In the genomic region with DNA sequence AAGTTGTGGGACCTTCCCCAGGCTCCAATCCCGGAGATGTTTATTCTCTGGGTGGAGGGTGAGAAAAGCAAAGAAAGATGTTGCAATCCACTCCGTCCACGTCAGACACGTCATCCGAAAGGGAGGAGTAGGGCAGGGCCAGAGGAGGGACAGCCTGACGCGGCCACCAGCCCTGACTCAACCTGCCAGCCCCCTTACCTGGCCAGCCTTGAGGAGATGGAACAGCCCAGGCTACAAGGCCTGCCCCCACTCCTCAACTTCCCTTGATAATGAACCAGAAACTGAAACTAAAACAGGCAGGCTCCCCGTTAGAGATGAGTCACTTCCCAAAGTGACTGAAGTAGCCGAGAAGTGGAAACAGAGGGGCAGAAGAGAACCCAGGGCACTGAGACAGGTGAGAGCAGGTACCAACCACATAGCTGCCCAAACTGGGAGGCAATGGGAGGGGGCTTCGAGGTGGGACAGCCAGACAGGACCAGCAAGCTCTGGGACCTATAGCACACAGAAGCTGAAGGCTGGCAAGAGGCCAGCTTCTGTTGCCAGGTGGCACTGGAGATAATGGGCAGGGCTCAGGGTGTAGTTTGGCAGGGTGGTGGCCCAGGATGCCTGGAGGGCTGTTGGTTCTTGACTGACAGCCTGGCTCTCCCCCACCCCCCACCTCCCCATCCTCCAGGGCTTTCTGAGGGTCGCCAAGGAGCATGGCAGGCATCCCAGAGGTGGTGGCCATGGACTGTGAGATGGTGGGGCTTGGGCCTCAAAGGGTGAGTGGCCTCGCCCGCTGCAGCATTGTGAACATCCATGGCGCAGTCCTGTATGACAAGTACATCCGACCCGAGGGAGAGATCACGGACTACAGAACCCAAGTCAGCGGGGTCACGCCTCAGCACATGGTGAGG, we compare ENCODE assay signal across 9 mouse cellular contexts. TPM values are rescaled to one million over a fixed set of nuclear protein-coding genes. Genes with fewer than 3 reads are reported as not detected.
DNase-seq lines count a peak whose midpoint lies in the region; ATAC-seq and TF ChIP-seq lines count a peak whose summit lies in the region.
"Had no signal": no experiment of that assay in that cellular context is flagged by ENCODE, and none has a peak within 500 bp of the region (broad histone marks: within the 10 kb centered on the region; RNA-seq: fewer than 3 reads in every experiment).

No protein-coding gene starts in this region.

- peak; percentile 67; the same call in 1 of the 2 replicates for TF ChIP-seq EP300 in CH12.LX (IDR thresholded peaks at IDR 0.05; ENCODE audit: low read length)

- H3K9ac ChIP-seq in forebrain, embryonic 16.5 days (replicated peaks; ENCODE audit: low read depth, low read length) = no peak overlapping the region
- no peak overlapping the region for H3K9ac ChIP-seq in forebrain, embryonic 11.5 days (ENCODE audit: low read length)
- peak overlapping the region; percentile 20 for H3K9ac ChIP-seq in CH12.LX (ENCODE audit: insufficient read depth, low read depth)
- H3K9ac ChIP-seq in embryonic facial prominence, embryonic 15.5 days = no peak overlapping the region
- H3K9ac ChIP-seq in intestine, embryonic 16.5 days (ENCODE audit: low read depth, low read length) = peak overlapping the region; percentile 52
- H3K9ac ChIP-seq: midbrain, embryonic 12.5 days had no signal

- no peak for TF ChIP-seq CTCF in CH12.LX (conservative IDR thresholded peaks at IDR 0.05 in 1 of 2, IDR thresholded peaks at IDR 0.05 in 1 of 2; ENCODE audit: low read depth in 2 of 2, low read length in 2 of 2)

- no peak overlapping the region for H3K27ac ChIP-seq in forebrain, embryonic 16.5 days (ENCODE audit: low read length)
- H3K27ac ChIP-seq in forebrain, embryonic 11.5 days (ENCODE audit: low read depth, low read length) = no peak overlapping the region
- peak overlapping the region; percentile 23 for H3K27ac ChIP-seq in CH12.LX (ENCODE audit: insufficient read depth, low read depth)
- peak overlapping the region; percentile 60; the same call in 1 of the 2 replicates for H3K27ac ChIP-seq in embryonic facial prominence, embryonic 15.5 days (replicated peaks)
- 0 out of 2 replicates have a peak overlapping the region, but pooled peaks have one; percentile 15 for H3K27ac ChIP-seq in intestine, embryonic 16.5 days (ENCODE audit: low read length)
- H3K27ac ChIP-seq: midbrain, embryonic 12.5 days had no signal

- no peak overlapping the region for H3K4me2 ChIP-seq in forebrain, embryonic 16.5 days (ENCODE audit: low read length)
- H3K4me2 ChIP-seq in forebrain, embryonic 11.5 days (ENCODE audit: low read depth, low read length, severe bottlenecking) = no peak overlapping the region
- H3K4me2 ChIP-seq in CH12.LX (ENCODE audit: insufficient read depth, low read depth, poor library complexity, severe bottlenecking) = peak overlapping the region; percentile 70
- H3K4me2 ChIP-seq in embryonic facial prominence, embryonic 15.5 days (replicated peaks) = peak overlapping the region; percentile 31
- H3K4me2 ChIP-seq in intestine, embryonic 16.5 days (ENCODE audit: low read depth, low read length) = peak overlapping the region; percentile 60
- H3K4me2 ChIP-seq: midbrain, embryonic 12.5 days had no signal

- dilution Hi-C loops in CH12.LX (cut with MboI; ENCODE audit: extremely low pct_ligation_motif_present, extremely low pct_unique_long_range_greater_than_20kb, low sequenced_read_pairs) = no loop called here

- H3K36me3 ChIP-seq in forebrain, embryonic 16.5 days (ENCODE audit: control insufficient read depth, insufficient read depth) = no peaks in the 10 kb centered on the region
- no peaks in the 10 kb centered on the region; the same call in 1 of the 2 replicates for H3K36me3 ChIP-seq in forebrain, embryonic 11.5 days (ENCODE audit: control insufficient read depth, insufficient read depth, low read length)
- peaks cover 13 to 32% of the 10 kb centered on the region in 2 experiments for H3K36me3 ChIP-seq in CH12.LX (replicated peaks in 1 of 2; ENCODE audit: control insufficient read depth in 1 of 2, insufficient read depth in 1 of 2, low read length in 1 of 2)
- no peaks in the 10 kb centered on the region for H3K36me3 ChIP-seq in embryonic facial prominence, embryonic 15.5 days
- no peaks in the 10 kb centered on the region for H3K36me3 ChIP-seq in intestine, embryonic 16.5 days (ENCODE audit: control insufficient read depth, insufficient read depth, low read length)
- H3K36me3 ChIP-seq: midbrain, embryonic 12.5 days had no signal

- 0 out of 2 replicates have a peak, but pooled peaks have one; percentile 12 for TF ChIP-seq POLR2A in CH12.LX (IDR thresholded peaks at IDR 0.05; ENCODE audit: low read depth, low read length)

- H3K4me1 ChIP-seq in forebrain, embryonic 16.5 days (replicated peaks; ENCODE audit: control insufficient read depth, insufficient read depth, low read length) = peaks cover 15% of the 10 kb centered on the region
- H3K4me1 ChIP-seq in forebrain, embryonic 11.5 days (replicated peaks; ENCODE audit: control insufficient read depth, insufficient read depth, low read length) = peaks cover 8% of the 10 kb centered on the region; the same call in 1 of the 2 replicates
- H3K4me1 ChIP-seq in CH12.LX (ENCODE audit: control insufficient read depth in 1 of 2, insufficient read depth in 2 of 2) = peaks cover 28 to 70% of the 10 kb centered on the region in 2 experiments
- H3K4me1 ChIP-seq in embryonic facial prominence, embryonic 15.5 days = peaks cover 18% of the 10 kb centered on the region
- peaks cover 20% of the 10 kb centered on the region for H3K4me1 ChIP-seq in intestine, embryonic 16.5 days (ENCODE audit: control insufficient read depth, insufficient read depth, low read length)

- no peaks in the 10 kb centered on the region for H3K27me3 ChIP-seq in forebrain, embryonic 16.5 days (replicated peaks; ENCODE audit: control insufficient read depth, insufficient read depth, low read length)
- no peaks in the 10 kb centered on the region for H3K27me3 ChIP-seq in forebrain, embryonic 11.5 days (ENCODE audit: control insufficient read depth, insufficient read depth, low read length)
- H3K27me3 ChIP-seq in CH12.LX (replicated peaks) = no peaks in the 10 kb centered on the region
- H3K27me3 ChIP-seq in embryonic facial prominence, embryonic 15.5 days = no peaks in the 10 kb centered on the region
- H3K27me3 ChIP-seq in intestine, embryonic 16.5 days (replicated peaks; ENCODE audit: control insufficient read depth, insufficient read depth, low read length) = no peaks in the 10 kb centered on the region

- in situ Hi-C loops in CH12.LX (cut with MboI; ENCODE audit: low pct_ligation_motif_present, low pct_unique_long_range_greater_than_20kb, low sequenced_read_pairs) = loop anchor here (25.0 kb wide), 1 partner anchor 448 kb away; no protein-coding TSS in a partner anchor

- 75% methylated on average over 19 of the region's 19 CpGs for WGBS in forebrain, embryonic 16.5 days
- WGBS in forebrain, embryonic 11.5 days = 84% methylated on average over 19 of the region's 19 CpGs
- WGBS in embryonic facial prominence, embryonic 15.5 days = 69% methylated on average over 19 of the region's 19 CpGs
- WGBS in intestine, embryonic 16.5 days = 59% methylated on average over 19 of the region's 19 CpGs

- H3K4me3 ChIP-seq in forebrain, embryonic 16.5 days (replicated peaks; ENCODE audit: low read length) = no peak overlapping the region
- H3K4me3 ChIP-seq in forebrain, embryonic 11.5 days (ENCODE audit: low read depth, low read length) = no peak overlapping the region
- peak overlapping the region; percentile 42 to 54 (median 53) for H3K4me3 ChIP-seq in CH12.LX (replicated peaks in 1 of 3; ENCODE audit: low read depth in 2 of 3, low read length in 2 of 3, poor library complexity in 1 of 3)
- H3K4me3 ChIP-seq in embryonic facial prominence, embryonic 15.5 days (replicated peaks) = peak overlapping the region; percentile 17; the same call in 1 of the 2 replicates
- peak overlapping the region; percentile 46 for H3K4me3 ChIP-seq in intestine, embryonic 16.5 days (ENCODE audit: low read length)
- H3K4me3 ChIP-seq: midbrain, embryonic 12.5 days had no signal

- DNase-seq in forebrain, embryonic 11.5 days (ENCODE audit: low spot score) = no peak
- peak; percentile 69 for DNase-seq in CH12.LX (ENCODE audit: extremely low read depth)
- DNase-seq in thymus, postnatal 36 days = peak; percentile 44 to 49
- no peak for DNase-seq in embryo, embryonic 9.5 days (ENCODE audit: extremely low spot score)

- H3K9me3 ChIP-seq in forebrain, embryonic 16.5 days (ENCODE audit: control insufficient read depth, low read length) = no peaks in the 10 kb centered on the region
- no peaks in the 10 kb centered on the region for H3K9me3 ChIP-seq in forebrain, embryonic 11.5 days (ENCODE audit: control insufficient read depth, low read length)
- no peaks in the 10 kb centered on the region for H3K9me3 ChIP-seq in CH12.LX (replicated peaks; ENCODE audit: low read length)
- H3K9me3 ChIP-seq in embryonic facial prominence, embryonic 15.5 days (replicated peaks) = no peaks in the 10 kb centered on the region
- no peaks in the 10 kb centered on the region for H3K9me3 ChIP-seq in intestine, embryonic 16.5 days (ENCODE audit: control insufficient read depth, low read length)
- H3K9me3 ChIP-seq: midbrain, embryonic 12.5 days had no signal

- H3K79me2 ChIP-seq in CH12.LX (replicated peaks; ENCODE audit: control insufficient read depth, extremely low read depth, insufficient read depth, poor library complexity, severe bottlenecking) = no peaks in the 10 kb centered on the region

- ATAC-seq in forebrain, embryonic 16.5 days = peak; percentile 34
- ATAC-seq in forebrain, embryonic 11.5 days (replicated peaks; ENCODE audit: low FRiP score) = no peak
- ATAC-seq in embryonic facial prominence, embryonic 15.5 days (ENCODE audit: insufficient number of reproducible peaks, low FRiP score, low TSS enrichment, low read depth) = no peak
- ATAC-seq in intestine, embryonic 16.5 days = peak; percentile 87
- ATAC-seq in megakaryocyte progenitor cell, adult 5-6 weeks (replicated peaks; ENCODE audit: poor library complexity) = peak; percentile 53

- no peak for TF ChIP-seq RAD21 in CH12.LX (IDR thresholded peaks at IDR 0.05; ENCODE audit: low read depth, low read length)

RNA-seq across cellular contexts. Expression of a gene that starts 0.7 kb away (rescaled TPM):
- 2.0 TPM in 2 replicates for polyA plus RNA-seq in forebrain, embryonic 16.5 days (2015; fragmentation: Nextera tagmentation; extraction: Ambion mirVana)
- 0.39 and 0.51 TPM in 2 replicates for polyA plus RNA-seq in forebrain, embryonic 11.5 days (2014; fragmentation: Nextera tagmentation; extraction: Ambion mirVana)
- total RNA-seq in CH12.LX (2012; rRNA removed) (35.0 and 44.2 TPM in 2 replicates), CH12.LX (2014; rRNA removed) (5.6 and 6.9 TPM in 2 replicates)
- 19.9 and 21.3 TPM in 2 replicates for polyA plus RNA-seq in CH12.LX (2012; ENCODE audit: insufficient read length, low read depth)
- 6.1 and 6.5 TPM in 2 replicates for polyA plus RNA-seq in embryonic facial prominence, embryonic 15.5 days (2015; fragmentation: Nextera tagmentation; extraction: Ambion mirVana)
- 4.3 and 6.8 TPM in 2 replicates for polyA plus RNA-seq in intestine, embryonic 16.5 days (2015; fragmentation: Nextera tagmentation; extraction: Ambion mirVana)
- total RNA-seq in megakaryocyte progenitor cell, adult 5-6 weeks (2015) = 25.3 and 35.0 TPM in 2 replicates
- 7.7 and 8.0 TPM in 2 replicates for total RNA-seq in megakaryocyte progenitor cell, adult 5-6 weeks (2017)

RNA-seq across cellular contexts. Expression of a gene that starts 18.2 kb away (rescaled TPM):
- polyA plus RNA-seq in forebrain, embryonic 16.5 days (2015; fragmentation: Nextera tagmentation; extraction: Ambion mirVana) = 60.1 and 65.6 TPM in 2 replicates
- 54.2 and 65.4 TPM in 2 replicates for polyA plus RNA-seq in forebrain, embryonic 11.5 days (2014; fragmentation: Nextera tagmentation; extraction: Ambion mirVana)
- 69.1 and 93.5 TPM in 2 replicates for total RNA-seq in CH12.LX (2012; rRNA removed)
- total RNA-seq in CH12.LX (2014; rRNA removed) = 72.9 and 73.3 TPM in 2 replicates
- polyA plus RNA-seq in CH12.LX (2012; ENCODE audit: insufficient read length, low read depth) = 74.2 and 88.9 TPM in 2 replicates
- polyA plus RNA-seq in embryonic facial prominence, embryonic 15.5 days (2015; fragmentation: Nextera tagmentation; extraction: Ambion mirVana) = 36.6 and 37.4 TPM in 2 replicates
- polyA plus RNA-seq in intestine, embryonic 16.5 days (2015; fragmentation: Nextera tagmentation; extraction: Ambion mirVana) = 29.9 and 33.5 TPM in 2 replicates
- 14.8 and 15.1 TPM in 2 replicates for total RNA-seq in megakaryocyte progenitor cell, adult 5-6 weeks (2015)
- 39.7 and 46.6 TPM in 2 replicates for total RNA-seq in megakaryocyte progenitor cell, adult 5-6 weeks (2017)

Comparison
In these comparisons a context has a peak if more than half of its experiments do, and no peak if none do; other contexts are left out.
1. ATAC-seq: peak in forebrain, embryonic 16.5 days (single experiment), intestine, embryonic 16.5 days (single experiment) and megakaryocyte progenitor cell, adult 5-6 weeks (single experiment); none in forebrain, embryonic 11.5 days (single experiment) and embryonic facial prominence, embryonic 15.5 days (single experiment).
2. H3K27ac ChIP-seq: peak in CH12.LX (single experiment), embryonic facial prominence, embryonic 15.5 days (single experiment) and intestine, embryonic 16.5 days (single experiment); none in forebrain, embryonic 16.5 days (single experiment) and forebrain, embryonic 11.5 days (single experiment).
3. H3K4me2 ChIP-seq: peak in CH12.LX (single experiment), embryonic facial prominence, embryonic 15.5 days (single experiment) and intestine, embryonic 16.5 days (single experiment); none in forebrain, embryonic 16.5 days (single experiment) and forebrain, embryonic 11.5 days (single experiment).
4. H3K4me3 ChIP-seq: peak in CH12.LX (3 of 3), embryonic facial prominence, embryonic 15.5 days (single experiment) and intestine, embryonic 16.5 days (single experiment); none in forebrain, embryonic 16.5 days (single experiment) and forebrain, embryonic 11.5 days (single experiment).
5. H3K9ac ChIP-seq: peak in CH12.LX (single experiment) and intestine, embryonic 16.5 days (single experiment); none in forebrain, embryonic 16.5 days (single experiment), forebrain, embryonic 11.5 days (single experiment) and embryonic facial prominence, embryonic 15.5 days (single experiment).
6. DNase-seq: peak in CH12.LX (single experiment) and thymus, postnatal 36 days (2 of 2); none in forebrain, embryonic 11.5 days (single experiment) and embryo, embryonic 9.5 days (single experiment).